Mouse (Mus musculus) spleen, adult 2 months (tissue): Measurements from ENCODE around the gene Hba-a2. TPM values are rescaled to one million over a fixed set of nuclear protein-coding genes. Genes with fewer than 3 reads are reported as not detected.

Experiments used
- DNase-seq, 2 experiments: peaks; one replicate each; pipeline versions ENCODE4 v3.0.0 to v3.0.0-alpha.2; 2012 to 2021; ENCODE audit warnings: low spot score in 2 of 2, low read depth in 1 of 2
- H3K27ac ChIP-seq: fragments of 200-500 bp; 2 replicates; pipeline ENCODE4 v1.5.1; 2012; ENCODE audit warnings: low read length, inconsistent platforms; ENCODE audit not compliant: insufficient read depth
- H3K27me3 ChIP-seq: fragments of 200-500 bp; 2 replicates; pipeline ENCODE4 v1.6.1; 2012; ENCODE audit warnings: mild to moderate bottlenecking, moderate library complexity, low read length, inconsistent platforms; ENCODE audit not compliant: control insufficient read depth, insufficient read depth
- H3K36me3 ChIP-seq: fragments of 200-500 bp; 2 replicates; pipeline ENCODE4 v1.6.1; 2012; ENCODE audit warnings: mild to moderate bottlenecking, low read length, inconsistent platforms; ENCODE audit not compliant: control insufficient read depth, insufficient read depth
- H3K4me1 ChIP-seq: fragments of 200-500 bp; 2 replicates; pipeline ENCODE4 v1.6.1; 2011; ENCODE audit warnings: inconsistent platforms; ENCODE audit not compliant: control insufficient read depth, insufficient read depth, insufficient read length
- H3K4me3 ChIP-seq: fragments of 200-500 bp; 2 replicates; pipeline ENCODE4 v1.5.1; 2011; ENCODE audit warnings: mild to moderate bottlenecking, inconsistent platforms; ENCODE audit not compliant: insufficient read depth, insufficient read length; ENCODE audit errors: extremely low read depth
- CTCF ChIP-seq: fragments of 200-500 bp; IDR thresholded peaks from 2 replicates; pipeline ENCODE4 v1.5.1; 2011; ENCODE audit warnings: mild to moderate bottlenecking, inconsistent platforms; ENCODE audit not compliant: insufficient read depth, insufficient read length, insufficient replicate concordance; ENCODE audit errors: extremely low read depth
- POLR2A ChIP-seq: fragments of 200-500 bp; IDR thresholded peaks from 2 replicates; pipeline ENCODE4 v1.6.1; 2011; ENCODE audit warnings: low read depth, low read length, inconsistent platforms
- WGBS: fragments of 180-500 bp; shearing (Covaris S2); methylation state at CpG from one replicate; pipeline ENCODE4 v1.1.7; 2018; 5-methylcytosine and 5-hydroxymethylcytosine counted together
- polyA plus RNA-seq: library from polyadenylated mRNA; depleted of rRNA; stranded (reverse); fragments of >200 nt; gene quantifications from 2 replicates; pipeline ENCODE4 v1.2.3, GENCODE M21; 2012

Gene Hba-a2
- polyA plus RNA-seq, 1 experiment, result 127,038 TPM

DNA sequence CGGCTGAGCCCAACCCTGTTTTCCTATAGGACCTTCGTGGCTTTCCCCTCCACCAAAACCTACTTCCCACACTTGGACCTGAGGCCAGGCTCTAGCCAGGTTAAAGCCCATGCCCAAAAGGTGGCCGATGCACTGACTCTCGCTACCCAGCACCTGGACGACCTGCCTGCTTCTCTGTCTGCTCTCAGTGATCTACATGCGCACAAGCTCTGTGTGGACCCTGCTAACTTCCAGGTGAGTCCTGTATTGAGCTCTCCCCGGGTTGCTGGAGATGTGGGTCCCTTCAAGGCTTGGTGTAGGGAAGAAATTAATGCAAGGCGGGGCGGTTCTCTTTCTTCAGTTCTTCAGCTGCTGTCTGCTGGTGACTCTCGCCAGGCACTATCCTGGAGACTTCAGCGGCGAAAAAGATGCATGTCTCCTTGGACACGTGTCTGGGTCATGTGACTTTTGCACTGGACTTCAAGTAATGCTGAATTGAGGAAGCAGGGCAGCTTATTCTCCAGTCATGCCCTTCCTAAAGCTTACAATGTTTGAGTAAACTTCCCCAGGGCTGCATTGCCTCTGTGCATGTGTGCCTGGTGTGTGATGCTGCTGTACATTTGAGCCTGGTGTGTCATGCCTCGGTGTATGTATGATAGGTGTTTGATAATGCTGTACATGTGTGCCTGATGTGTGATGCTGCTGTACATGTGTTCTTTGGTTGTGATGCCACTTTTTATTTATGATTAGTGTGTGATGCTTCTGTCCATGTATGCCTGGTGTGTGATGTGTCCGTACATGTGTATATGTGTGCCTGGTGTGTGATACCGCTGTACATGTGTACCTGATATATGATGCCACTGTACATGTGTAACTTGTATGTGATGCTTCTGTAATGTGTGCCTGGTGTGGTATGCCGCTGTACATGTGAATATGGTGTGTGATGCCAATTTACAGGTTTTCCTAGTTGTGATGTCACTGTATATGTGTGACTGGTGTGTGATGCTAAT lies 4.3 kb downstream of the Hba-a2 start:
- Histone ChIP-seq H3K27me3 (no peaks in the 10 kb centered on the region), H3K4me1 (no peaks in the 10 kb centered on the region), H3K4me3 (no peak overlapping the region), H3K36me3 (no peaks in the 10 kb centered on the region), H3K27ac (no peak overlapping the region)
- no peak for DNase-seq
- TF ChIP-seq CTCF, result no peak
- TF ChIP-seq POLR2A, result no peak
- 44% methylated on average over 14 of the region's 17 CpGs for WGBS

DNA sequence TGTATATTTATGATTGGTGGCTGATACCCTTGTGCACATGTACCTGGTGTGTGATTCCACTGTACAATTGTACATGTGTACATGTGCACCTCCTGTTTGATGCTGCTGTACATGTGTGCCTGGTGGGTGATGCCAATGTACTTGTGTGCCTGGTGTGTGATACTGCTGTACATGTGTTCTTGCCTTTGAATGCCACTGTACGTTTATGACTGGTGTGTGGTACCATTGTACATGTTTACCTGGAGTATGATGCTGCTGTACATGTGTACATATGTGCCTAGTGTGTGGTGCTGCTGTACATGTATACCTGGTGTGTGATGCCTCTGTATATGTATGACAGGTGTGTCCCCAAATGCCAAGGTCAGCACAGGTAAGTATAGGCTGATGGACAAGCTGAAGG lies 5.2 kb downstream of the Hba-a2 start:
- no peaks in the 10 kb centered on the region for H3K36me3 ChIP-seq
- WGBS, result 81% methylated on average over 1 of the region's 1 CpGs
- H3K27ac ChIP-seq, result no peak overlapping the region
- no peaks in the 10 kb centered on the region for H3K27me3 ChIP-seq
- H3K4me1 ChIP-seq, result no peaks in the 10 kb centered on the region
- H3K4me3 ChIP-seq, result no peak overlapping the region
- TF ChIP-seq POLR2A (no peak), CTCF (no peak)
- no peak for DNase-seq

DNA sequence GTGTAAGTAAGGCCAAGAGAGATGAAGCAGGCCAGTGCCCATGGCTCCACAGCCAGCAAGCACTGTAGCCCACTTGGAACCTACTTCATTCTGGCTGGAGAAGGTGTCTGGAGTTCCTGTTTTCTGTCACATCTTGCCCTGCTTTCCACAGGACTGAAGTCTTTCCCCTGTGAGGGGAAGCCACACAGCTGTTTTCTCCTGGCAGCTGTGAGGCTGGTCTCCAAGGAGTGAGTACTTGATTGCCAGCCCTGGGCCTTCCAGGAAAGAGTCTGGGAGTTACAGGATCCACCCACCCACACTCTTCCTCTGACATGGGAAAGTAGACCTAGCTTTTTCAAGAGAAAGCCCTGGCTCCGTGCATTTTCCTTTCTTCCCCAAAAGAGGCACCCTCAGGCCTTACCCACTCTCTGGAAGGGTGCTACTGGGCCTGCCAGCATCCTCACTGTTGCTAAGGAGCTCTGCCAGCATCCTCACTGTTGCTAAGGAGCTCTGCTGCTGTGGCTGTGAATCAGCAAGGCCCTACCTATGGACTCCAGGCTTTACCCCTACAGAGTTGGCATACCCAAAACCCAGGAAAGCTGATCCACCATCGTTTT lies 6.6 kb downstream of the Hba-a2 start:
- 54% methylated on average over 2 of the region's 2 CpGs for WGBS
- no peak for DNase-seq
- no peak overlapping the region for H3K27ac ChIP-seq
- TF ChIP-seq POLR2A, result no peak
- no peak for TF ChIP-seq CTCF
- H3K27me3 ChIP-seq, result no peaks in the 10 kb centered on the region
- H3K4me3 ChIP-seq, result no peak overlapping the region
- no peaks in the 10 kb centered on the region for H3K36me3 ChIP-seq
- H3K4me1 ChIP-seq, result no peaks in the 10 kb centered on the region

- Histone ChIP-seq H3K4me3 (no peak overlapping the region), H3K27ac (no peak overlapping the region), H3K4me1 (no peaks in the 10 kb centered on the region), H3K27me3 (no peaks in the 10 kb centered on the region), H3K36me3 (no peaks in the 10 kb centered on the region)
- 68% methylated on average over 1 of the region's 1 CpGs for WGBS
- no peak for DNase-seq
- TF ChIP-seq POLR2A (no peak), CTCF (no peak)
These were observed 7.2 kb downstream of the Hba-a2 start for GRCm38 (mm10) chr11:32303455-32303854.

GRCm38 (mm10) chr11:32307006-32307405 lies 10.7 kb downstream of the Hba-a2 start:
- WGBS, result 93% methylated on average over 1 of the region's 1 CpGs
- Histone ChIP-seq H3K36me3 (no peaks in the 10 kb centered on the region), H3K4me1 (no peaks in the 10 kb centered on the region), H3K27me3 (no peaks in the 10 kb centered on the region), H3K4me3 (no peak overlapping the region), H3K27ac (no peak overlapping the region)
- TF ChIP-seq CTCF (no peak), POLR2A (no peak)
- no peak for DNase-seq

GRCm38 (mm10) chr11:32309446-32309845 lies 13.2 kb downstream of the Hba-a2 start:
- H3K4me3 ChIP-seq, result no peak overlapping the region
- 82% methylated on average over 4 of the region's 4 CpGs for WGBS

More at GRCm38 (mm10) chr11:32309446-32309845, 13.2 kb downstream of the Hba-a2 start:
- TF ChIP-seq CTCF (no peak), POLR2A (no peak)
- H3K4me1 ChIP-seq, result no peaks in the 10 kb centered on the region
- no peak for DNase-seq
- H3K36me3 ChIP-seq, result no peaks in the 10 kb centered on the region
- no peaks in the 10 kb centered on the region for H3K27me3 ChIP-seq
- H3K27ac ChIP-seq, result no peak overlapping the region
